Mouse (Mus musculus) liver, embryonic 12.5 days (tissue): Measurements from ENCODE around the gene Nisch. TPM values are rescaled to one million over a fixed set of nuclear protein-coding genes. Genes with fewer than 3 reads are reported as not detected.

Experiments used
- ATAC-seq: fragments of 200-750 bp; cut with Nextera tagmentation; 2 replicates; pipeline ENCODE4 v1.8.0; 2017; ENCODE audit warnings: moderate number of reproducible peaks, mild to moderate bottlenecking, moderate library complexity
- H3K27ac ChIP-seq: fragments of 300-500 bp; sonication (generic); 2 replicates; pipeline ENCODE4 v1.5.1; 2016; ENCODE audit warnings: mild to moderate bottlenecking
- H3K27me3 ChIP-seq: fragments of 300-500 bp; sonication (generic); replicated peaks from 2 replicates; pipeline ENCODE4 v1.6.1; 2016; ENCODE audit warnings: mild to moderate bottlenecking, moderate library complexity
- H3K36me3 ChIP-seq: fragments of 300-500 bp; sonication (generic); 2 replicates; pipeline ENCODE4 v1.6.1; 2016; ENCODE audit warnings: mild to moderate bottlenecking, moderate library complexity
- H3K4me1 ChIP-seq: fragments of 300-500 bp; sonication (generic); 2 replicates; pipeline ENCODE4 v1.6.1; 2016
- H3K4me2 ChIP-seq: fragments of 300-500 bp; sonication (generic); 2 replicates; pipeline ENCODE4 v1.6.1; 2016; ENCODE audit warnings: mild to moderate bottlenecking, moderate library complexity
- H3K4me3 ChIP-seq: fragments of 300-500 bp; sonication (generic); 2 replicates; pipeline ENCODE4 v1.5.1; 2016; ENCODE audit warnings: mild to moderate bottlenecking, moderate library complexity
- H3K9ac ChIP-seq: fragments of 300-500 bp; sonication (generic); 2 replicates; pipeline ENCODE4 v1.6.1; 2016; ENCODE audit warnings: mild to moderate bottlenecking, moderate library complexity
- H3K9me3 ChIP-seq: fragments of 300-500 bp; sonication (generic); replicated peaks from 2 replicates; pipeline ENCODE4 v1.6.1; 2016; ENCODE audit warnings: mild to moderate bottlenecking, moderate library complexity
- WGBS: fragments of 180-500 bp; shearing (Covaris S2); methylation state at CpG from one replicate; pipeline ENCODE4 v1.1.7; 2016; ENCODE audit not compliant: insufficient replicate concordance; 5-methylcytosine and 5-hydroxymethylcytosine counted together
- polyA plus RNA-seq: library from polyadenylated mRNA; unstranded; fragments of >200 nt; fragmentation: Nextera tagmentation; extraction: Ambion mirVana; gene quantifications from 2 replicates; pipeline ENCODE4 v1.2.1, GENCODE M21; 2016

The Nisch gene
- polyA plus RNA-seq, 1 experiment from 2014 or later = 151 TPM

DNA sequence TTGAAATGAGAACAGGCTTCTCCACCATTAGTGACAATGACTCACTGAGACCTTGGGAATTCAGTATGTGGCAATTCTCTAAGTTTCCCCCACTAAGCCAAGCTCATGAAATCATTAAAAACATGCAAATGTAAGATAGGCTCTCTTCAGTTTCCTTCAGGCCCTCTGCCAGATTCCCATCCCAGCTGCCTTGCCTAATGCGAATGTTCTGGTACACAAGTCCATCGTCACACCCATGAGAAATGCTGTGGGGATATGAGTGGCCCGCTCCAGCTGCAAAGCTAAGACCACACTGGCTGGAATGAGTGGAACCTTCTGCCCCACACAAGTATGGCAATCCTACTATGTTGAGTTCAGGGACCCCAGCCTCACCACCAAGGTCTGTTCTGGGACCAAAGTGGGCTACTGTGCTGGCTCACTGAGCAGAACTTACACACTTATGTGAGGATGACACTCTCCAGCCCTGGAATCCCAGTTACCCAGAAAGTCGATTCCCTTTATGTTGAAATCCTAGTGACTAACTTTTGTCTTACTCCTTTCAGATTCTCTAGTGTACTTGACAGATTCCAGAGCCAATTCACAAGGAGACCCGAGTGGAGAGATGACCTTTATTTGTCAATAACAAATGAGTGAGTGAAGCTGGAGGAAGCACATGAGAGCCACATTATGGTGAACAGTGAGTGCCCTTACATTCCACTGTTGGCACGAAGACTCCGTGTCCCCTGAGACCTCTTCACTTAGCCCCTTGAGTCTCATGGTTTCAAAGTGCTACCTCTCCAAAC, 20.5 kb upstream of the Nisch start:
- no peak overlapping the region for H3K4me3 ChIP-seq
- no peak overlapping the region for H3K9ac ChIP-seq
- H3K27me3 ChIP-seq = peaks cover 18% of the 10 kb centered on the region; the same call in 1 of the 2 replicates
- WGBS = 75% methylated on average over 7 of the region's 7 CpGs
- ATAC-seq = no peak
- no peaks in the 10 kb centered on the region for H3K36me3 ChIP-seq
- H3K4me2 ChIP-seq = no peak overlapping the region
- H3K9me3 ChIP-seq = no peaks in the 10 kb centered on the region
- peaks cover 15% of the 10 kb centered on the region; the same call in 1 of the 2 replicates for H3K4me1 ChIP-seq
- H3K27ac ChIP-seq = no peak overlapping the region

- Histone ChIP-seq H3K4me2 (no peak overlapping the region), H3K36me3 (no peaks in the 10 kb centered on the region), H3K4me1 (peaks cover 15% of the 10 kb centered on the region; the same call in 1 of the 2 replicates), H3K9ac (no peak overlapping the region), H3K4me3 (no peak overlapping the region), H3K9me3 (no peaks in the 10 kb centered on the region), H3K27me3 (peaks cover 43% of the 10 kb centered on the region; the same call in 1 of the 2 replicates), H3K27ac (no peak overlapping the region)
- 0 out of 2 replicates have a peak, but pooled peaks have one; percentile 10 for ATAC-seq
- WGBS = 9% methylated on average over 11 of the region's 11 CpGs
Observed at GRCm38 (mm10) chr14:31233996-31234591, 17.3 kb upstream of the Nisch start.

DNA sequence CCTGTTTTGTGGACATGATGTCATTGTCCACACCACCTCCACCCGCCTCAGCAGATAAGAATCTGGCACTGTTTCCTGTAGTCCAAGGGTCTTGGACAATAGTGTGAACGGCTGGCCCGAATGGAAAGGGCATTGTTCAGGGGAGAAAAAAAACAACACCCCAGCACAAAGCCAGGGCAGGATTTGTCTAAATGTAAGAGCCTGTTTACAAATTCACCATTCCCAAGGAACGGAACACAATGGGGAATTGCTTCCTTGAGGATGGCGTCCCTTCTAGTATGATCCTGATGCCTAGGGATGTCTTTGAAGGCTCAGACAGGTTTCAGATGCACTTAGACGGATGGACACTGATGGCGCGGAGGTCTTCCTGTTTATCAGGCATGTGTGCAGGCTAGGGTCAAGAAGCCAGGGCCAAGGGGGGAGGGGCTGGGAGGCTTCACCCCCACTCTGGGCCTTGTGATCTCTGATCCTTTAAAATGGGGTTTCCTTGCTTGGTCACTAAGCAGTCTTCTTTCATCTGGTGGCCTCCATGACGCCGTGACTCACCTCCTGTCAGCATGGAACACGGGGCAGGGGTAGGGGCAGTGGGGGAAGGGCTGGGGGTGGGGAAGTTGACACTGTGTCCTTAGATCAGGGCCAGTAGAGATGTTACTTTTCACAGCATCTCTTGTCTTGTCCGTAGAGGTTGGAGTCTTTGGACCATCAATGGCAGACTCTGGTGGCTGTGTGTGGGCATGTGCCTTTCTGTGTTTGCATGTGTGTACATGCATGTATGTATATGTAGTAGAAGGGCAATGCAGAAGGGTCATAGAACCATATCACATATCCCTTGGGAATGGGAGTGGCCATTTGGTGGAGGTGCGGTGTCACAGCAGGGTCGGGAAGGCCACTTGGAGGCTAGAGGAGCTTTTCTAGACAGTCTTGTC, 16.6 kb upstream of the Nisch start:
- Histone ChIP-seq H3K4me1 (peaks cover 22% of the 10 kb centered on the region; the same call in 1 of the 2 replicates), H3K27me3 (peaks cover 43% of the 10 kb centered on the region; the same call in 1 of the 2 replicates), H3K36me3 (no peaks in the 10 kb centered on the region), H3K27ac (no peak overlapping the region), H3K9me3 (no peaks in the 10 kb centered on the region), H3K4me2 (no peak overlapping the region), H3K9ac (no peak overlapping the region), H3K4me3 (no peak overlapping the region)
- peak; percentile 31; the same call in 1 of the 2 replicates for ATAC-seq
- WGBS = 58% methylated on average over 14 of the region's 14 CpGs

GRCm38 (mm10) chr14:31232404-31233069, 15.8 kb upstream of the Nisch start:
- H3K36me3 ChIP-seq = no peaks in the 10 kb centered on the region
- no peak overlapping the region for H3K27ac ChIP-seq
- no peak overlapping the region for H3K9ac ChIP-seq
- ATAC-seq = no peak
- H3K4me3 ChIP-seq = no peak overlapping the region
- no peaks in the 10 kb centered on the region for H3K9me3 ChIP-seq
- WGBS = 67% methylated on average over 13 of the region's 13 CpGs
- H3K4me1 ChIP-seq = peaks cover 23% of the 10 kb centered on the region; the same call in 1 of the 2 replicates
- H3K27me3 ChIP-seq = peaks cover 47% of the 10 kb centered on the region; the same call in 1 of the 2 replicates
- no peak overlapping the region for H3K4me2 ChIP-seq

- ATAC-seq = no peak
- H3K27me3 ChIP-seq = peaks cover 47% of the 10 kb centered on the region; the same call in 1 of the 2 replicates
- no peaks in the 10 kb centered on the region for H3K9me3 ChIP-seq
- H3K9ac ChIP-seq = no peak overlapping the region
- no peak overlapping the region for H3K27ac ChIP-seq
- H3K4me2 ChIP-seq = no peak overlapping the region
- WGBS = 60% methylated on average over 8 of the region's 8 CpGs
- no peak overlapping the region for H3K4me3 ChIP-seq
- peaks cover 23% of the 10 kb centered on the region; the same call in 1 of the 2 replicates for H3K4me1 ChIP-seq
- H3K36me3 ChIP-seq = no peaks in the 10 kb centered on the region
Observed at GRCm38 (mm10) chr14:31230442-31230841, 13.7 kb upstream of the Nisch start.

DNA sequence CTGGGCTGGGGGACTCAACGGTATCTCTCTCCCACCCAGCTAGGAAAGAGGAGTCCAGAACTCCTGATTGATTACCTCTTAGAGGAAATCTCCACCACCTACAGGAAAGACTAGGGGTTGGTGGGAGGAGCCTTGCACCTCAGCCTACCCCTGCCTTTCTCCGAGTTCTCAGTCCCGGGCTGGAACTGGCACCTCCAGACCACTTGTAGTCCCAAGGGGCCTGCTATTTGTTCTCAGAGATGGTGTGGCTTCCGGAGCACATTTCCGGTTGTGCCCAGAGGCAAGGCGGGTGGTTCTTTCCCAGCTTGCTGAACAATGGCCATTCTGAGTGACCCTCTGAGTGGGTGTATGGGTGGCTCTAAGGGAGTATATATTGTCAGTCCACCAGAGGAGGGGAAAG, 11.5 kb upstream of the Nisch start:
- no peak for ATAC-seq
- Histone ChIP-seq H3K27ac (no peak overlapping the region; the same call in 1 of the 2 replicates), H3K9ac (no peak overlapping the region), H3K27me3 (peaks cover 40% of the 10 kb centered on the region), H3K4me2 (no peak overlapping the region), H3K36me3 (no peaks in the 10 kb centered on the region), H3K9me3 (no peaks in the 10 kb centered on the region), H3K4me3 (no peak overlapping the region), H3K4me1 (peaks cover 17% of the 10 kb centered on the region; the same call in 1 of the 2 replicates)
- 28% methylated on average over 6 of the region's 6 CpGs for WGBS

DNA sequence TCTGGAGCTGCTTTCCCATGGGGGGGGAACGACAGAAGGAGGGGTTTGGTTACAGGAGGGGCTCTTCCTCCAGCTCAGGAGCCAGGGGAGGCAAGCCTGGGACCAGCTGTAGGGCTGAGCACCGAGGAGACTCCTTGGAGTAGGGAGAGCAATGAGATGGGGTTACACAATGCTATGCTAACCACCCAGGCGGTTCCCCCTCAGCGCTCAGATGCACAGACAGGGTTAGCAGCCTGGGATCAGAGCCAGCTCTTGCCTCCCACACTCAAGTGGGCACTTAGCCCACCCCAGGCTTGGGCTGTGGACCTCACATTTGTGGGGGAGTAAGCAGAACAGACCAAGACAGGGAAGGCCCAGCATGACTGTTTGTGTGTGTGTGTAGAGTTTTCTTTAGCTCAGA, 10.2 kb upstream of the Nisch start:
- H3K27me3 ChIP-seq = peaks cover 29% of the 10 kb centered on the region
- H3K4me3 ChIP-seq = no peak overlapping the region
- WGBS = 69% methylated on average over 4 of the region's 4 CpGs
- ATAC-seq = no peak
- no peak overlapping the region for H3K4me2 ChIP-seq
- H3K36me3 ChIP-seq = no peaks in the 10 kb centered on the region
- H3K9me3 ChIP-seq = no peaks in the 10 kb centered on the region
- no peak overlapping the region; the same call in 1 of the 2 replicates for H3K27ac ChIP-seq
- peaks cover 9% of the 10 kb centered on the region; the same call in 1 of the 2 replicates for H3K4me1 ChIP-seq
- no peak overlapping the region for H3K9ac ChIP-seq

- peak; percentile 53 for ATAC-seq
- Histone ChIP-seq H3K9me3 (no peaks in the 10 kb centered on the region), H3K27me3 (peaks cover 37% of the 10 kb centered on the region), H3K9ac (peak within 1 kb of the TSS; percentile 22; the same call in 1 of the 2 replicates), H3K4me3 (no peak within 1 kb of the TSS), H3K36me3 (no peaks in the 10 kb centered on the region), H3K27ac (no peak within 1 kb of the TSS), H3K4me1 (peaks cover 36% of the 10 kb centered on the region), H3K4me2 (peak within 1 kb of the TSS; percentile 26)
- 15% methylated on average over 11 of the region's 11 CpGs for WGBS
Observed at GRCm38 (mm10) chr14:31217666-31218065, 920 bp upstream of the Nisch start, which contains the start of gene Sema3g. TSS of gene Sema3g (plus strand) at chr14:31217860.

DNA sequence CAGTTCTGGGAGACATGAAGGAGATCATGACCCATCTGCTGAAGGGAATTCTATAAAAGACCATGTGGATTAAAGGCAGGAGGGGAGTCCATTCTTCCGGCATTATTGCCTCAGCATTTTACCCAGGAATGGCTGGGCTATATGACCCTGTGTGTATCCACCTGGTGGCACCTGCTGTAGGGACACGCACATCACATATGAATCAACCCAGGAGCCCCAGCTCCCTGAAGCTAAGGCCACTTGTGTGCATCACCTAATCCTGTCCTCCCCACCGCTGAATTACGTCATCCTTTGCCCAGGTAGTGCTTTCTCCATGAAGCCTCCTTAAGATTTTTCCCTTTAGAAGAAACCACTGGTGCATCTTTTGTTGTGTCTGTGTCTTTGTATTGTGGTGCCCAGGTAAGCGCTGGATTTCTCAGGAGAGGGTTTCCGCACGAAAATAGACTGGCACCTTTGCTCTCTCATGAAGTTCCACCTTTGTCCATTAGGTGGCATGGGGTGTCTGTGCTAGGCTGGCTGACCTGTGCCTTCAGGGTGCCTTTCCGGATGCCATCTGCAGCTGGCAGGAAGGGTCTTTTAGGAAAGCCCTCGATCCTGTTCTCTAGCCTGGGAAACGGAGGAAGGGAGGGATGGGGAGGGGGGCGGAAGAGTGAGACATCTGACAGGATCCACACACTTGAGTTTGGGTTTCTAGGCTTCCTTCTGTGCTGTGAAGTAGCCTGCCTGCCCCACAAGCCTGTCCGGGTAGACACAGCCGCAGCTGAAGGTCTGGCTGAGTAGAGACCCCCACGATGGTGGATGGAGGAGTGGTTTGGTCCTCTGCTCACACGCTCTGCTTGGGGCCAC, 1.4 kb downstream of the Nisch start:
- H3K4me1 ChIP-seq = peaks cover 52% of the 10 kb centered on the region
- H3K9me3 ChIP-seq = no peaks in the 10 kb centered on the region
- no peak overlapping the region for H3K9ac ChIP-seq
- 0 out of 2 replicates have a peak overlapping the region, but pooled peaks have one; percentile 3 for H3K27ac ChIP-seq
- no peaks in the 10 kb centered on the region for H3K36me3 ChIP-seq
- peaks cover 25% of the 10 kb centered on the region for H3K27me3 ChIP-seq
- H3K4me2 ChIP-seq = no peak overlapping the region
- ATAC-seq = peak; percentile 27; the same call in 1 of the 2 replicates
- 32% methylated on average over 15 of the region's 15 CpGs for WGBS
- no peak overlapping the region for H3K4me3 ChIP-seq

DNA sequence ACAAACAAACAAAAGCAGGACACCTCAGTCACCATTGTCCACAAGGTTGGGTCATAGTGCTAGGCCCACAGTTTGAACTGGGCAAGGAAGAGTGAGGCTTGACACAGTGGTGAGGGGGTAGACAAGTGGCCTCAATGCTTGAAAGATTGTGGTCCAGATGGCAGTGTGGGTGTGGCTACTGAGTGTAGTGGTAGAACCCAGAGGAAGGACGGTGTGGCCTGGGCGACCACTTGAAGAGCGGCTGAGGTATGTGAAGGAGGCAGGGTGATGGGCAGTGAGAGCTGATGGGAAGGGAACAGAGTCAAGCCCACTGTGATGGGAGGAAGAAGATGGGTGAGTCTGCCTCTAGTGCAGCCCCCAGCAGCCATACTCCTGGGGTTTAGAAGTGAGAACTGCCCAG, 2.1 kb downstream of the Nisch start:
- no peak overlapping the region for H3K9ac ChIP-seq
- no peaks in the 10 kb centered on the region for H3K36me3 ChIP-seq
- no peak for ATAC-seq
- WGBS = 42% methylated on average over 3 of the region's 3 CpGs
- H3K9me3 ChIP-seq = no peaks in the 10 kb centered on the region
- no peak overlapping the region for H3K4me2 ChIP-seq
- H3K4me3 ChIP-seq = no peak overlapping the region
- peaks cover 52% of the 10 kb centered on the region for H3K4me1 ChIP-seq
- peaks cover 24% of the 10 kb centered on the region for H3K27me3 ChIP-seq
- H3K27ac ChIP-seq = no peak overlapping the region
